Mouse (Mus musculus) cerebellum, adult 2 months (tissue): Measurements from ENCODE around the gene Nop2.

Experiments
- CTCF ChIP-seq: fragments of 200-500 bp; IDR thresholded peaks from 2 replicates; pipeline ENCODE4 v1.5.1; 2011; ENCODE audit warnings: low read depth, mild to moderate bottlenecking, control low read depth, low read length, moderate library complexity, borderline replicate concordance; ENCODE audit not compliant: insufficient read depth
- POLR2A ChIP-seq: fragments of 200-500 bp; IDR thresholded peaks from 2 replicates; pipeline ENCODE4 v1.6.1; 2011; ENCODE audit warnings: low read length, control low read depth, borderline replicate concordance; ENCODE audit not compliant: insufficient read depth

DNA sequence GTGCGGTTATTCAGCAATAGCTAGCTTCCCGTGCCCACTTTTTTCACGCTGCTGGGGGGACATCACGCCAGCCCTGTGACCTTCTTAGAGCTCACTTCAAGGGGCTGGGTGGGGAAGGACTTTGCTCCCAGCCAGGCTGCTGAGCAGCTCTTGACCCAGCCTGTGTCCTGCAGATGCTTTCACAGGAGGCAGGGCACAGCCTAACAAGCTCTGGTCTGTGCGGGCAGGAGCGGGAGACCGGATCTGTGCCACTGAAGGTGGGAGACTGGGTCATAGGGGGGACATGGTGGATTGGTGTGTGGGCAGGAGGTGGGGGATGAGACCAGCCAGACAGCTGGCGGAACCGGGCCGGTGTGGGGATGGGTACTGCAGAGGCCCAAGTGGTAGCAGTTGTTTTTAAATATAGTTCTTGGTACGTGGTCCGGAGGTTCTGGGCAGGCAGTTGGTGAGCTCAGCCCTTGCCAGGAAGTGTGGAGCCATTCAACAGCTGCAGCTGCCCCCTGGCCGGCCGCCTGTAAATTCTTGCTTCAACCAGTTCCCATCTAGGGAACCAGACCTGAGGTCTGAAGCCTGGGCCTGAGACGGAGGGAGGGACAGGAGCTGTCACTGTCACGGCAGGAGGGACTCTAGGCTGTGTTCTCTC, 17.3 kb downstream of the Nop2 start:
- TF ChIP-seq POLR2A (no peak), CTCF (no peak)
